Mouse (Mus musculus): ENCODE data around the gene Ing4. TPM values are rescaled to one million over a fixed set of nuclear protein-coding genes. Genes with fewer than 3 reads are reported as not detected.

The Ing4 gene
- 10 to 100 TPM; 63.2 to 66.2 TPM for total RNA-seq (2023)

GRCm38 (mm10) chr6:125039533-125040153, at the start of gene Ing4:
Gene Ing4 (plus strand): TSS chr6:125039760.

GRCm38 (mm10) chr6:124996551-124997501, 42.7 kb upstream of the Ing4 start, which contains the start of gene Pianp:
Gene Pianp (plus strand): TSS chr6:124996694.

GRCm38 (mm10) chr6:125009129-125009180, 30.6 kb upstream of the Ing4 start, which contains the start of gene Zfp384:
Gene Zfp384 (plus strand): TSS chr6:125009145.

GRCm38 (mm10) chr6:125049678-125050077, 10.1 kb downstream of the Ing4 start, which contains the start of gene Acrbp:
Gene Acrbp (plus strand): TSS chr6:125049689.

GRCm38 (mm10) chr6:125067571-125067995, 28.0 kb downstream of the Ing4 start, which contains the start of gene Lpar5:
Gene Lpar5 (plus strand): TSS chr6:125067920.

GRCm38 (mm10) chr6:125095391-125096278, 56.1 kb downstream of the Ing4 start, which contains the start of gene Chd4:
Gene Chd4 (plus strand): TSS chr6:125095981.

Other genes with a start within 250 kb of the Ing4 start
- 10 to 100 TPM; 21.0 to 23.8 TPM for gene Spsb2, start 231.1 kb upstream of the Ing4 start, total RNA-seq (2023)
- 100 to 1,000 TPM; 131 to 139 TPM for gene Tpi1, start 225.5 kb upstream of the Ing4 start, total RNA-seq (2023)
- 10 to 100 TPM; 58.2 to 61.3 TPM for gene Usp5, start 210.3 kb upstream of the Ing4 start, total RNA-seq (2023)
- 10 to 100 TPM; 77.1 to 93.0 TPM for gene Cdca3, start 210.2 kb upstream of the Ing4 start, total RNA-seq (2023)
- gene Gnb3, start 199.5 kb upstream of the Ing4 start, total RNA-seq (2023): not detected
- under 1 TPM; 0.55 to 0.61 TPM for gene P3h3, start 182.0 kb upstream of the Ing4 start, total RNA-seq (2023)
- under 1 TPM in 1 of 2 experiments, not detected in 1; 0.15 TPM for gene Gpr162, start 175.8 kb upstream of the Ing4 start, total RNA-seq (2023)
- under 1 TPM in 1 of 2 experiments, not detected in 1; 0.24 TPM for gene Cd4, start 151.5 kb upstream of the Ing4 start, total RNA-seq (2023)
- gene Lag3, start 128.1 kb upstream of the Ing4 start, total RNA-seq (2023): 1 to 10 TPM in 1 of 2 experiments, under 1 TPM in 1; 0.44 to 1.2 TPM
- 100 to 1,000 TPM in 1 of 2 experiments, 10 to 100 TPM in 1; 99.4 to 117 TPM for gene Ptms, start 119.7 kb upstream of the Ing4 start, total RNA-seq (2023)
- 10 to 100 TPM; 89.4 to 93.4 TPM for gene Mlf2, start 108.4 kb upstream of the Ing4 start, total RNA-seq (2023)
- gene Cops7a, start 74.2 kb upstream of the Ing4 start, total RNA-seq (2023): 10 to 100 TPM; 19.9 to 22.1 TPM
- gene Pianp, start 43.1 kb upstream of the Ing4 start, total RNA-seq (2023): not detected
- gene Zfp384, start 30.6 kb upstream of the Ing4 start, total RNA-seq (2023): 10 to 100 TPM; 68.3 to 71.3 TPM
- gene Acrbp, start 9.9 kb downstream of the Ing4 start, total RNA-seq (2023): 10 to 100 TPM; 14.2 to 19.9 TPM
- gene Lpar5, start 28.2 kb downstream of the Ing4 start, total RNA-seq (2023): 10 to 100 TPM; 11.4 to 13.2 TPM
- 100 to 1,000 TPM; 177 to 182 TPM for gene Chd4, start 56.2 kb downstream of the Ing4 start, total RNA-seq (2023)
- 10 to 100 TPM; 17.7 to 18.4 TPM for gene Nop2, start 92.1 kb downstream of the Ing4 start, total RNA-seq (2023)
- 10 to 100 TPM; 34.7 to 35.5 TPM for gene Iffo1, start 105.5 kb downstream of the Ing4 start, total RNA-seq (2023)
- 1,000 to 10,000 TPM; 1,411 to 1,465 TPM for gene Gapdh, start 126.7 kb downstream of the Ing4 start, total RNA-seq (2023)
- 100 to 1,000 TPM; 220 to 231 TPM for gene Ncapd2, start 151.9 kb downstream of the Ing4 start, total RNA-seq (2023)
- 10 to 100 TPM; 54.5 to 57.4 TPM for gene Mrpl51, start 152.0 kb downstream of the Ing4 start, total RNA-seq (2023)
- gene Vamp1, start 175.8 kb downstream of the Ing4 start, total RNA-seq (2023): 10 to 100 TPM; 20.0 to 23.2 TPM
- 10 to 100 TPM; 11.2 to 13.5 TPM for gene Tapbpl, start 192.1 kb downstream of the Ing4 start, total RNA-seq (2023)
- gene Cd27, start 197.2 kb downstream of the Ing4 start, total RNA-seq (2023): 1 to 10 TPM in 1 of 2 experiments, not detected in 1; 1.7 TPM
- gene Tuba3a, start 246.3 kb downstream of the Ing4 start, total RNA-seq (2023): not detected

All from neutrophil, adult 83 days (primary cell).